Mouse (Mus musculus): ENCODE data around the gene Neu3. TPM values are rescaled to one million over a fixed set of nuclear protein-coding genes. Genes with fewer than 3 reads are reported as not detected.

Neu3 gene
- total and polyA plus RNA-seq, 3 experiments, result 3.1 to 3.5 TPM; not detected in 1

GRCm38 (mm10) chr7:99824649-99825483 lies 3.4 kb downstream of the Neu3 start:
- Histone ChIP-seq H3K27ac (ENCODE audit: control insufficient read depth, low read depth, low read length) (peak overlapping the region; percentile 83), H3K9me3 (replicated peaks; ENCODE audit: insufficient read depth, low read length) (no peaks in the 10 kb centered on the region), H3K79me2 (ENCODE audit: control insufficient read depth, insufficient read depth, low read length, poor library complexity) (no peaks in the 10 kb centered on the region; the same call in 1 of the 2 replicates), H3K4me1 (ENCODE audit: control insufficient read depth in 1 of 2, insufficient read depth in 2 of 2, low read length in 2 of 2) (peaks cover 31 to 48% of the 10 kb centered on the region in 2 experiments), H3K27me3 (ENCODE audit: control insufficient read depth in 1 of 2, insufficient read depth in 2 of 2, low read length in 2 of 2) (no peaks in the 10 kb centered on the region), H3K9ac (ENCODE audit: control insufficient read depth, low read depth, low read length, poor library complexity, severe bottlenecking) (peak overlapping the region; percentile 36), H3K36me3 (ENCODE audit: control insufficient read depth in 1 of 2, insufficient read depth in 2 of 2, low read length in 2 of 2) (peaks cover 0 to 44% of the 10 kb centered on the region in 2 experiments; a peak in 2 of 4 replicates), H3K4me3 (ENCODE audit: control insufficient read depth in 1 of 2, insufficient read depth in 1 of 2, low read depth in 2 of 2, low read length in 2 of 2) (peak overlapping the region; percentile 41)
- peak; percentile 68 for DNase-seq (ENCODE audit: low read depth, low spot score)
- no peak for TF ChIP-seq POLR2AphosphoS2 (IDR thresholded peaks at IDR 0.05; ENCODE audit: low read length)
- no peak for TF ChIP-seq ZKSCAN1 (IDR thresholded peaks at IDR 0.05; ENCODE audit: low read depth, low read length)
- no peak for TF ChIP-seq UBTF (IDR thresholded peaks at IDR 0.05; ENCODE audit: borderline replicate concordance, insufficient read depth, low read depth, low read length)
- peak; percentile 66 for TF ChIP-seq TCF12 (IDR thresholded peaks at IDR 0.05; ENCODE audit: low read depth, low read length)
- TF ChIP-seq TBP (IDR thresholded peaks at IDR 0.05; ENCODE audit: low read depth, low read length), result no peak
- TF ChIP-seq MXI1 (IDR thresholded peaks at IDR 0.05; ENCODE audit: low read depth, low read length), result no peak; the same call in 1 of the 2 replicates
- peak; percentile 35; the same call in 1 of the 2 replicates for TF ChIP-seq ETS1 (IDR thresholded peaks at IDR 0.05; ENCODE audit: low read depth, low read length)
- no peak for TF ChIP-seq MEF2A (IDR thresholded peaks at IDR 0.05; ENCODE audit: extremely low read depth, insufficient replicate concordance, low read depth, low read length, poor library complexity, severe bottlenecking)
- TF ChIP-seq MAX (IDR thresholded peaks at IDR 0.05; ENCODE audit: low read length), result no peak
- TF ChIP-seq MAFK (IDR thresholded peaks at IDR 0.05; ENCODE audit: borderline replicate concordance, low read depth, low read length), result no peak
- TF ChIP-seq NELFE (IDR thresholded peaks at IDR 0.05; ENCODE audit: low read depth, low read length), result no peak
- no peak for TF ChIP-seq ELF1 (IDR thresholded peaks at IDR 0.05; ENCODE audit: low read depth, low read length)
- 0 out of 2 replicates have a peak, but pooled peaks have one; percentile 14 for TF ChIP-seq HCFC1 (IDR thresholded peaks at IDR 0.05; ENCODE audit: low read depth, low read length)
- no peak; the same call in 1 of the 2 replicates for TF ChIP-seq KAT2A (conservative IDR thresholded peaks at IDR 0.05; ENCODE audit: low read depth, low read length)
- no peak for TF ChIP-seq CHD2 (IDR thresholded peaks at IDR 0.05; ENCODE audit: low read length)
- peak; percentile 68 for TF ChIP-seq GATA1 (IDR thresholded peaks at IDR 0.05; ENCODE audit: low read depth, low read length)
- no peak for TF ChIP-seq ZNF384 (IDR thresholded peaks at IDR 0.05; ENCODE audit: low read depth, low read length)
- peak; percentile 51 to 71 for TF ChIP-seq EP300 (IDR thresholded peaks at IDR 0.05; ENCODE audit: low read depth in 1 of 2, low read length in 2 of 2)
- TF ChIP-seq E2F4 (IDR thresholded peaks at IDR 0.05; ENCODE audit: borderline replicate concordance, low read depth, low read length), result no peak
- TF ChIP-seq SIN3A (IDR thresholded peaks at IDR 0.05; ENCODE audit: low read length), result no peak
- TF ChIP-seq ZC3H11A (IDR thresholded peaks at IDR 0.05; ENCODE audit: low read depth, low read length), result 0 out of 2 replicates have a peak, but pooled peaks have one; percentile 1
- no peak for TF ChIP-seq USF1 (IDR thresholded peaks at IDR 0.05; ENCODE audit: low read depth, low read length)
- TF ChIP-seq MAZ (IDR thresholded peaks at IDR 0.05; ENCODE audit: low read depth, low read length), result no peak
- TF ChIP-seq SMC3 (IDR thresholded peaks at IDR 0.05; ENCODE audit: low read depth, low read length), result no peak
- TF ChIP-seq JUND (IDR thresholded peaks at IDR 0.05; ENCODE audit: low read depth, low read length), result no peak
- TF ChIP-seq POLR2A (IDR thresholded peaks at IDR 0.05; ENCODE audit: control insufficient read depth in 1 of 2, insufficient read depth in 1 of 2, low read depth in 1 of 2, low read length in 2 of 2, poor library complexity in 1 of 2), result 0 out of 4 replicates have a peak, but pooled peaks of 1 of the 2 experiments have one; percentile 28
- TF ChIP-seq RAD21 (IDR thresholded peaks at IDR 0.05; ENCODE audit: low read depth, low read length), result no peak
- TF ChIP-seq BHLHE40 (IDR thresholded peaks at IDR 0.05; ENCODE audit: borderline replicate concordance, low read depth, low read length), result 0 out of 2 replicates have a peak, but pooled peaks have one; percentile 40
- TF ChIP-seq CHD1 (IDR thresholded peaks at IDR 0.05; ENCODE audit: low read depth, low read length), result no peak
- no peak for TF ChIP-seq ZMIZ1 (IDR thresholded peaks at IDR 0.05; ENCODE audit: low read depth, low read length)
- TF ChIP-seq RCOR1 (IDR thresholded peaks at IDR 0.05; ENCODE audit: low read depth, low read length), result no peak
- no peak for TF ChIP-seq POLR2AphosphoS5 (IDR thresholded peaks at IDR 0.05; ENCODE audit: borderline replicate concordance, low read depth, low read length)
- TF ChIP-seq MYC (IDR thresholded peaks at IDR 0.05; ENCODE audit: low read depth, low read length), result no peak
- no peak for TF ChIP-seq NRF1 (IDR thresholded peaks at IDR 0.05; ENCODE audit: insufficient read depth, low read depth, low read length, poor library complexity, severe bottlenecking)
- no peak for TF ChIP-seq USF2 (IDR thresholded peaks at IDR 0.05; ENCODE audit: borderline replicate concordance in 1 of 2, insufficient read depth in 1 of 2, low read depth in 1 of 2, low read length in 2 of 2)
